Mouse (Mus musculus) liver, adult 2 months (tissue): ENCODE measurements at regions not wholly inside any gene's neighbourhood (a gene's known extent, or its start where the extent isn't known, plus 50 kb on each side); places are given as distances from the start of the nearest gene placed in this dataset.

Experiments
- CTCF ChIP-seq: fragments of 200-500 bp; IDR thresholded peaks from 2 replicates; pipeline ENCODE4 v1.5.1; 2011; ENCODE audit warnings: low read depth, low read length, control low read depth
- POLR2A ChIP-seq: fragments of 200-500 bp; IDR thresholded peaks from 2 replicates; pipeline ENCODE4 v1.6.1; 2011; ENCODE audit warnings: low read length, control low read depth; ENCODE audit not compliant: insufficient read depth; ENCODE audit errors: extremely low read depth

- TF ChIP-seq POLR2A (no peak), CTCF (no peak)
Observed at GRCm38 (mm10) chr11:82508564-82508963, 119.9 kb downstream of the Tmem132e start.
